Mouse (Mus musculus): ENCODE results near the gene Invs.

Invs gene

GRCm38 (mm10) chr4:48279498-48280134 is at the start of gene Invs, which contains the start of gene Erp44:
TSS of gene Invs (plus strand) at chr4:48279760.
TSS of gene Erp44 (minus strand) at chr4:48279558.
- DNase-seq = peak; percentile 93 to 98

GRCm38 (mm10) chr4:48236721-48237120 is 42.8 kb upstream of the Invs start:
- DNase-seq = no peak

- DNase-seq = no peak
These were observed 40.5 kb upstream of the Invs start for GRCm38 (mm10) chr4:48239046-48239445.

- DNase-seq = no peak
These were observed 37.1 kb upstream of the Invs start for GRCm38 (mm10) chr4:48242482-48242881.

- no peak for DNase-seq
These were observed 35.8 kb upstream of the Invs start for GRCm38 (mm10) chr4:48243737-48244136.

GRCm38 (mm10) chr4:48244280-48244679 is 35.3 kb upstream of the Invs start:
- no peak for DNase-seq

GRCm38 (mm10) chr4:48253266-48253665 is 26.3 kb upstream of the Invs start:
- no peak for DNase-seq

GRCm38 (mm10) chr4:48258045-48258444 is 21.5 kb upstream of the Invs start:
- no peak for DNase-seq

- DNase-seq = no peak
These were observed 11.9 kb upstream of the Invs start for GRCm38 (mm10) chr4:48267683-48268082.

GRCm38 (mm10) chr4:48268127-48268526 is 11.4 kb upstream of the Invs start:
- no peak for DNase-seq

GRCm38 (mm10) chr4:48270532-48270931 is 9.0 kb upstream of the Invs start:
- DNase-seq = no peak

- no peak for DNase-seq
These were observed 7.7 kb upstream of the Invs start for GRCm38 (mm10) chr4:48271838-48272237.

- no peak for DNase-seq
These were observed 6.3 kb upstream of the Invs start for GRCm38 (mm10) chr4:48273119-48273829.

- no peak for DNase-seq
These were observed 3.8 kb upstream of the Invs start for GRCm38 (mm10) chr4:48275736-48276135.

- DNase-seq = peak in 1 of 2 experiments; percentile 33
These were observed 2.5 kb upstream of the Invs start for GRCm38 (mm10) chr4:48277011-48277410.

- DNase-seq = no peak
These were observed 633 bp upstream of the Invs start for GRCm38 (mm10) chr4:48278757-48279497.

- no peak for DNase-seq
These were observed 1.6 kb downstream of the Invs start for GRCm38 (mm10) chr4:48281121-48281520.

- DNase-seq = no peak
These were observed 7.7 kb downstream of the Invs start for GRCm38 (mm10) chr4:48287086-48287757.

GRCm38 (mm10) chr4:48314814-48315213 is 35.3 kb downstream of the Invs start:
- DNase-seq = no peak

- DNase-seq = no peak
These were observed 36.5 kb downstream of the Invs start for GRCm38 (mm10) chr4:48316036-48316435.

GRCm38 (mm10) chr4:48321276-48321675 is 41.7 kb downstream of the Invs start:
- DNase-seq = peak in 1 of 2 experiments; percentile 46

GRCm38 (mm10) chr4:48322095-48322494 is 42.5 kb downstream of the Invs start:
- no peak for DNase-seq

GRCm38 (mm10) chr4:48327192-48327591 is 47.6 kb downstream of the Invs start:
- DNase-seq = no peak

Data from kidney, postnatal 25 days (tissue).